Mouse (Mus musculus) heart, postnatal 4 days (tissue): ENCODE measurements around the gene Gm20741. TPM values are rescaled to one million over a fixed set of nuclear protein-coding genes. Genes with fewer than 3 reads are reported as not detected.

ENCODE experiments used
- DNase-seq: peaks from one replicate; pipeline ENCODE4 v3.0.0; 2021
- total RNA-seq, 2 experiments: library from RNA; stranded (reverse); gene quantifications; 2 replicates each; pipeline ENCODE4 v1.2.3; 2021

Gene Gm20741
- total RNA-seq = not detected

DNA sequence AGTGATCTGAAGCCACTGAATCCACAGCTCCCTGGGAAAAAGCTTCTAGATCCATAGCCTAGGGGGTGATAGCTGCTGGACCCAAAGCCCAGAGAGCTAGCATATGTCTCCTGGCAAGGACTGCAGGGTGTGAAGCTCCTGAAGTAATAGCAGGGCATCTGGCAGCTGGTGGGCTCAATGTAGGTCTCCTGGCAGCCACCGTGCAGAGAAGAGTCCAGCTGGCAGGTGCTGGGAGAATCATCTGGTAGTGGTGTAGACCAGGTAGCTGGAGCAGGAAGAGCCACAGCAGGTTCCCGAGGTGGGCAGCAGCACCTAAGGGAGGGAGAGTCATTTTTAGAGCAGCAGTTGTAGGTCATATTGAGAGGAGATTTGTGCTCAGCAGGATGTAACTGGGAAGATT is at the start of gene Gm20741:
TSS of gene Gm20741 (minus strand) at position 394 of the 400 bp plus-strand sequence.
- no peak for DNase-seq

- peak; percentile 8 for DNase-seq
Observed at GRCm38 (mm10) chr16:88851450-88851849, 39.4 kb upstream of the Gm20741 start.

DNA sequence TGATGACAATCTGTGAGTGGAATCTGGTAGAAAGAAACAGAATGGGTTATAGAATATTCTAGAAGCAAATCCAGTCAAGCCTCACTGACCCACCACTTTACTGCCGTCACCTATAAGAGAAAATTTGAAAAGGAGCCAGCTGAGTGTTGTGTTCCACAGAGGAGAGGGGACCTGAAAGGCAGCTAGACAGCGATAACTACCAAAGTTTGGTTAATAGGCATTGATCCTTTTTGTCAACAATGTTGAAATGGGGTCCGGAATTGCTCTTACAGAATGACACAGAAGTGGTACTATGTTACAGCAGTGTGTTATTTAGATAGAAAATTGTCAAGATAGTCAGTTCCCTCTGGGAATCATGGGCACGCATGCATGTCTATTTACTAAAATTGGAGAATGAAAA is 36.5 kb upstream of the Gm20741 start:
- DNase-seq = no peak

GRCm38 (mm10) chr16:88847363-88847762 is 35.3 kb upstream of the Gm20741 start:
- DNase-seq = no peak

DNA sequence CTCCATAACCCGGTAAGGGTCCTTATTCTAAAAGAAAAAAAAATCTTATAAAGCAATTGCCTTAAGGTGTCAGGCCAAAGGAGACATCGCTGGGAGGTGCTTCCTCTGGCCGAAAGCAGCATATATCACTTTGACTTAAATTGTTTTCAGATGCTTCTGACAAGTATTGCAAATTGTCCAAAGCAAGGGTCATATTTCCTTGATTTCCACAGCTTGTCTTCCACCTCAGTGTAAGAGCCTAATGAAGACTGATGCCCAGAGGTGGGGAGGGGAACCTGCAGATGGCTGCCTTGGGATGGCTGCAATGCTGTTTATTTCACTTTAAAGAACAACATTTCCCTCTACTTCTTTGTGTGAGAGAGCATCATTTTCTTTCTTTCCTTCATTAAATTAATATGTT is 15.0 kb upstream of the Gm20741 start:
- DNase-seq = no peak

GRCm38 (mm10) chr16:88826095-88826652 is 14.2 kb upstream of the Gm20741 start, which contains the start of gene Krtap14:
Gene Krtap14 (minus strand): TSS chr16:88826145.
- DNase-seq = no peak

DNA sequence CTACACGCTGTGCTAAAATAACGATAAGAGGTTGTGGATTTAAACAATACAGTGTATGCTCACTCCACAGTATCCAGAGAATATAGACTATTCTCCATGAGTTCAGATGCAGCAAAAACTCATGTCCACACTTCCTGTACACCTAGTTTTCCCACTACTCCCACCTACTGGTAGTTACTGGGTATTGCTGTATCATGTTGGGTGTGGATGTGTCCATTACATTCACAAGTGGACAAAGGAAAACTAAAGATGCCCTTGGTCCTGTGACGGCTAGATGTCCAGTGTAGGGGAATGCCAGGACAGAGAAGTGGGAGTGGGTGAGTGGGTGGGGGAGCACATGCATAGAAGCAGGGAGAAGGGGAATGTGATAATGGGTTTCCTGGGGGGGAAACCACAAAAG is 11.7 kb upstream of the Gm20741 start:
- no peak for DNase-seq

GRCm38 (mm10) chr16:88820066-88820465 is 8.0 kb upstream of the Gm20741 start, which contains the start of gene Krtap15:
Gene Krtap15 (plus strand): TSS chr16:88820215.
- DNase-seq = no peak

DNA sequence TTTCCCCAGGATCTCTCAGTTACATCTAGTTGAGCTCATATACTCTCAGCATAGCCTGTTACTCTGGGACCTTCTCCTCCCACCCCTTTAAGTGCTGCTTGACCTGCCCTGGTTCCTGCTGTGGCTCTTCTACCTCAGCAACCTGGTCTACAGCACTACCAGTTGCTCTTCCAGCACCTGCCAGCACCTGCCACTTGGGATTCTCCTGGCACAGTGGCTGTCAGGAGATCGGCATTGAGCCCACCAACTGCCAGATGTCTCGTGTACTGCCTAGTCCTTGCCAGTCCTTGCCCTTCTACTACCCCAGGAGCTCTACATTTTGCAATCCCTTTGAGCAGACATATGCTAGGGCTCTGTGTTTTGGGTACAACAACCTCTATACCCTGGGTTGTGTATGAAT is 25.2 kb downstream of the Gm20741 start:
- DNase-seq = no peak

GRCm38 (mm10) chr16:88777596-88777995 is 34.4 kb downstream of the Gm20741 start, which contains the start of gene Gm5965:
Gene Gm5965 (plus strand): TSS chr16:88777896.
- no peak for DNase-seq

- DNase-seq = no peak
Observed at GRCm38 (mm10) chr16:88774106-88774505, 37.9 kb downstream of the Gm20741 start, which contains the start of gene 2310057N15Rik. Gene 2310057N15Rik (minus strand): TSS chr16:88774206.

Other genes with a start within 250 kb of the Gm20741 start
- gene Cldn8, start 249.0 kb downstream of the Gm20741 start, total RNA-seq = not detected
- gene Krtap24-1, start 199.9 kb downstream of the Gm20741 start, total RNA-seq = not detected
- not detected for gene 2310079G19Rik, start 184.6 kb downstream of the Gm20741 start, total RNA-seq
- gene Krtap26-1, start 164.4 kb downstream of the Gm20741 start, total RNA-seq = not detected
- not detected for gene Krtap27-1, start 140.5 kb downstream of the Gm20741 start, total RNA-seq
- gene 2310061N02Rik, start 104.3 kb downstream of the Gm20741 start, total RNA-seq = not detected
- not detected for gene Krtap13-1, start 83.4 kb downstream of the Gm20741 start, total RNA-seq
- gene Krtap13, start 60.6 kb downstream of the Gm20741 start, total RNA-seq = not detected
- not detected for gene 2310034C09Rik, start 53.4 kb downstream of the Gm20741 start, total RNA-seq
- not detected for gene 2310057N15Rik, start 38.0 kb downstream of the Gm20741 start, total RNA-seq
- not detected for gene Gm5965, start 34.3 kb downstream of the Gm20741 start, total RNA-seq
- gene Krtap15, start 8.0 kb upstream of the Gm20741 start, total RNA-seq = not detected
- gene Krtap14, start 13.9 kb upstream of the Gm20741 start, total RNA-seq = not detected
- not detected for gene Krtap19-1, start 57.2 kb upstream of the Gm20741 start, total RNA-seq
- gene Krtap19-2, start 62.0 kb upstream of the Gm20741 start, total RNA-seq = not detected
- not detected for gene Krtap19-3, start 65.8 kb upstream of the Gm20741 start, total RNA-seq
- not detected for gene Krtap19-4, start 72.9 kb upstream of the Gm20741 start, total RNA-seq
- not detected for gene Krtap19-5, start 84.2 kb upstream of the Gm20741 start, total RNA-seq
- not detected for gene Krtap19-9b, start 120.0 kb upstream of the Gm20741 start, total RNA-seq
- not detected for gene Krtap16-3, start 150.7 kb upstream of the Gm20741 start, total RNA-seq
- gene Krtap22-2, start 198.5 kb upstream of the Gm20741 start, total RNA-seq = not detected
- not detected for gene Gm10229, start 203.1 kb upstream of the Gm20741 start, total RNA-seq
- not detected for gene Krtap6-1, start 219.5 kb upstream of the Gm20741 start, total RNA-seq
- not detected for gene Gm10228, start 229.3 kb upstream of the Gm20741 start, total RNA-seq
- gene Krtap6-5, start 235.7 kb upstream of the Gm20741 start, total RNA-seq = not detected